Mouse (Mus musculus) kidney, postnatal 4 days (tissue): ENCODE results near the gene Arfip2.

Experiments
- DNase-seq, 2 experiments: peaks; one replicate each; pipeline ENCODE4 v3.0.0; 2021; ENCODE audit warnings: mixed read lengths in 2 of 2

Gene Arfip2

DNA sequence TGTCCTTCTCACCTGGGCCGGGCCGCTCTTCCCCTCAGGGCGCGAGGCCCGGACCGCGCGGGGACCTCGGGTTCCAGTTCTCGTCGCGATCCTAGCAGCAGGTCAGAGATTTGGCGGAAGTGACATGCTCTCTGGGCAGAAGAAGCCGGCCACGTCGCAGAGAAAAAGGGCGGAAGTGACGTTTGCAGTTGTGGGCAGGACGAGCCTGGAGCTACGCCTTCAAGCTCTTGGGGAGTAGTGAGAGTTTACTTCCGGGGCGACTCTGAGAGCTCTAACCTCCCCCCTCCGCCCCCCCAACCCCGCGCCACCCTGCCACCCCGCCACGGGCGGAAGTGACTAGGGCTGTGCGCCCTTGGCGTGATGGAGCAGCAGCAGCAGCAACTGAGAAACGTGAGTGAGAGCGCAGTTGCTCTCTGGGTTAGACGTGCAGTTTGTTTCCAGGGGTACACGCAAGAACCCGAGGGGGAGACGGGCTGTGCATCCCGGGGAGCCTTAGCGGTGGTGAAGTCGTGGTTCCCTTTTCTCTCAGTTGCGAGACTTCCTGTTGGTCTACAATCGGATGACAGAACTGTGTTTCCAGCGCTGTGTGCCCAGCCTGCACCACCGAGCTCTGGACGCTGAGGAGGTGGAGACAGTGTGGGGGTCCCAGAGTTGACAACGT lies at the start of gene Arfip2, which contains the start of gene Gm45799:
Gene Arfip2 (minus strand): TSS at position 184 of the 661 bp plus-strand sequence.
Gene Gm45799 (plus strand): TSS at position 320 of the 661 bp plus-strand sequence.
- peak; percentile 96 to 97 for DNase-seq

DNA sequence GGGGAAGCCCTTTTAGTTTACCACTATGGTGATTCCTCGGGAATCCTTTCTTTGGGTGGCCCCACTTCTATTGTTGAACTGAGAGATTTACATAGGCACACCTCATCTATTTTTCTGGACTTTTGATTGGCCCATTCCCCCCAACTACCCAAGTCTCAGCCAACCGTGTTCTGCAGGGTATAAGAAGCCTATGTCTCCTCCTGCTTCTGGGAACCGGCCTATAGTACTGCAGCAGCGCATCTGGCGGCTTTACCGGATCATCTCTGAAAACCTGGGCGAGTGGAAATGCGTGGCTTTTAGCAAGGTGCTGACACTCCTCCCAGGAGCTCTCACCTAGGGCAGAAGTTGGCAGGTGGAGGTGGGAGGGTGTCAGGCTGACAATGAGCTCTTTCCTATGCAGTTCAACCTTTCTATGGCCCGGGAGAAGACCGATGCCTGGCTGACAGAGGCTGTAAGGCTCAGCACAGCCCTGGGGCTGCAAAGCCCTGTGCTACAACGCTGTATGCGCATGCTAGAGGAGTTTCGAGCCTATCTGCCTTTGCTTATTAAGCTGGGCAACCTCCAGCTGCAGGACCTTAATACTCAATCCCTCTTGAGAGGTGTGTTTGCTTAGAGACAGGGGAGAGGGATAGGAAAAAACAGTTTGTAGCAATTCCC lies 45.5 kb upstream of the Arfip2 start:
- no peak for DNase-seq

DNA sequence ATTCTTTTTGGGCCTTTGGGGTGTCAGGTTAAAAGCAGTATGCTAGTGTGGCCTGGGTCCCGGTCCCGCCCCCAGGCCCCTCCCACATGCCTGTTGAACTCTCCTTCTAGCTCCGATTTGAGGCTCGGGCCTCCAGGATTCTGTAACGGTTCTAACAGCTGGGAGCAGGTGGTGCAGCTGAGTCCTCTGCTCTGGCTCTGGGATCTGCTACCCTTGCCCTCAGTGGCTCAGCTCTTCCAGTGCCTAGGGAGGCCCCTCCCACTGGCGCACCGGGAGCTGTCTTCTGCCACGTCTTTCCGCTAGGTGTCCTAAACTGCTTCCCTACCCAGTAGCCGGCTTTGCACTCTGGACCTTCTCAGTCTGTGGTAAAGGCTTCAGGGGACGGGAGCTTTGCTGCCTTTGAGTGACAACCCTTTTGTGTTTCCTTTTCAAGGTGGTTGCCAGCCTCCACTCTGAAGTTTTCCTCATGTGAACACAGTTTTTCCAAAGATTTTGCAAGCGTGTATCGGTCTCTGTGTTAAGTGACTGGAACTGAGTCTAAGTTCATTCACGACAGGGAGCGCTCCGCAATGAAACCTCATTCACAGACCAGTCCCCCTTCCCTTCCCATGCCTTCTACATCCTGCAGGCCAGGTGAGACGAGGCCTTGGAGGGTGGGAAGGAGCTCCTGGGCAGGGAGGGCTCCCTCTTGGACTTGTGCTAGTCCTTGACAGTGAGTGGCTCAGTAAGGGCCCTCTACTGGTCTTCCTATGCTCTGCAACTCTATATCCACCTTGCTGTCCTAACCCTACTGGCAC lies 10.6 kb upstream of the Arfip2 start, which contains the start of gene Dnhd1:
Gene Dnhd1 (plus strand): TSS at position 189 of the 797 bp plus-strand sequence.
- DNase-seq = peak; percentile 80 to 89

DNA sequence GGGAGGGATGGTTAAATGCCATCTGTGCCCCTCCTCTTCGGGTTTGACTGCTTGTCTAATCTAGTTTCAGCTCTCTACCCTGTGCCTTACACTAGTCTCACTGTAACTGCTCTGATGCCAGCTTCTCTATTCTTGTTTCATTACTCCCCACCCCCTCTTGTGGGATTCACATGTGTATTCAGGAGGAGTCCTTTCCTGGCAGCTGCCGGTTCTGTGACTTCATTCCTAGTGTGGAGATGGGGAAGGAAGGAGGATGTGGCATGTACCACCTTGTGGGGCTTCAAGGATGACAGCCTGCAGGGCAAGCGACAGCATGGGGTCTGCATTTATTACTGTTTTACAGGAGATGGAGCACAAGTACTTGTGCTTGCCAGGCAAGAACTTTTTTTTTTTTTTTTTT lies 1.7 kb upstream of the Arfip2 start:
- DNase-seq = no peak

DNA sequence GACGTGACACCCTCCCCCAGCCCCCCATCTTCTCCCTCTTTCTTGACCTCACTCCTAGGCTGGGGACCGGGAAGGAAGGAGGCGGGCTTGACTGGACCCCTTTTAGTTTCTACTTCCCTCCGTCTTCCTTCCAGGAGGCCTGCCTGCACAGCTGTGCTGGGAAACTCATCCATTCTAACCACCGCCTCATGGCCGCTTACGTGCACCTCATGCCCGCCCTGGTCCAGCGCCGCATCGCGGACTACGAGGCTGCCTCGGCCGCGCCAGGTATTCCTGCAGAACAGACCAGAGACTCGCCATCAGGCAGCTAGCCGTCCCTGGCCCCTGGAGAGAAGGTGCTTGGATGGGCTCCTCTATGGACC lies 659 bp upstream of the Arfip2 start:
- peak in 1 of 2 experiments; percentile 62 for DNase-seq

DNA sequence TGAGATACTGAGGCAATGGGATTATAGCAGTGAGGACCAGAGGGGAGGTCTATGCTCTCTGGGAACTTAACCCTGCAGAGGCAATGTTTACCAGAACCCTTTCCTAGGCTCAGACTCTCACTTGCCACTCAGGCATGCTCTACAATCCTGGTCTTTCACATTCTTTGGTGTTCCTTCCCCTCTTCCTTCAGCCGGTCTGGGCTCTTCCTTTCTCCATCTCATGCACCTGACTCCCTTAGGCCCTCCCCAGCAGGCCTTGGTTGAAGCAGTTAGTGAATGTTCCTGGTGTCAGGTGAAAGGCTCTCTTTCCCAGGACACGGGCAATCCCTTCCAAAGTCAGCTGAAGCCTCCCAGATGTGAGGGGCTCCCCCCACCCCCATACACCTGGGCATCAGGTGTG lies 460 bp downstream of the Arfip2 start, which contains the start of gene Timm10b:
Gene Timm10b (plus strand): TSS at position 301 of the 400 bp plus-strand sequence.
- no peak for DNase-seq

DNA sequence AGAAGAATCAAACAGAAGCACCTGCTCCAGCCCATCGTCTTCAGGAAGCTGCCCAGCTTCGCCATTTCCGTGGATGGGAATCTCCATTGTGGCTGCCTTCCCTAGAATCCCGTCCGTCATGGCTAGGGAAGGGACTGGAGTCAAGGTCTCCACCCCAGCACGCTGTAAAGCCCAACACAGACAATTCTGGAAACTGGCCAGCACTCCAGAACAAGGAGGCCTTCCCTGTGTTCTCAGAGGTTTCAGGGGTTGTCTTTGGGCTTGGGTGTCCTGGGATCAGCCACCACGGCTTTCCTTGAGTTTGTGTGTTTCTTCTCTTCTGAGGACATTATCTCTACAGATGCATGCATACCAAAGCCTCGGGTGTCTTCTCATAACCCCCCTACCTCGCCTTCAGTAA lies 912 bp downstream of the Arfip2 start:
- peak in 1 of 2 experiments; percentile 35 for DNase-seq

DNA sequence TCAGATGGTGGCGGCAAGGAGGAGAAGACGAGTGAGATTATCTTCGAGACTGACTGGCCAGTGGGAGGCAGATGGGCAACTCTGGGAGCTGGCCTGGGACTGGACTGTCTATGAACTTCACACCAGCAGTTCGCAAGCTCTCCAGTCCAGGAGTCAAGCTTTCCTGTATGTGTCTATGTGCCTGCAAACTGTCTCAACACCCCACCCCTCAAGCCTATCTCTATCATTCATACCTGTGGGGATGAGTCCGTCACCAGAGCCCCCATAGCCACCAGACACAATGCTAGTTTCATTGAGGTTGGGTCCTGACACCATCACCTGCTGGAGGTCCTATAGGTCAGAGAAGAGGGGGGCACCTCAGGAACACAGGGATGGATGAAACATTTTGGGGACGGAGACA lies 1.4 kb downstream of the Arfip2 start:
- no peak for DNase-seq

DNA sequence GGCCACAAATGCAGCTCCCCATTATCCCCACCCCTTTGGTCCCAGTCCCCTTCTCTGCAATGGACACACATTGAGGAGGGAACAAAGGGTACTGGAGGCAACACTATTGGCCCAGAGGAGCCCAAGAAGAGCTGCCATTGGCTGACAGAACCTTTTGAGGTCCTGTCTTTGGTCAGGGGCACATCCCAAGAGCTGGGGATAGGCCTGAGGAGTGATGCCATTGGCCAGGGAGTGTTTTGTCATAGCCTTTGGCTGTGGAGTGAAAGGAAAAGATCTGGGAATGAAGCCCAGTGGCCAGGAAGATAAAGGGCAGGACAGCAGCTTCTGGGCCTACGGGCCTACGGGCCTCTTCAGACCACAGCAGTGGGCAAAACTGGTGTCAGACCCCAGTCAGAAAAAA lies 4.5 kb downstream of the Arfip2 start:
- no peak for DNase-seq

DNA sequence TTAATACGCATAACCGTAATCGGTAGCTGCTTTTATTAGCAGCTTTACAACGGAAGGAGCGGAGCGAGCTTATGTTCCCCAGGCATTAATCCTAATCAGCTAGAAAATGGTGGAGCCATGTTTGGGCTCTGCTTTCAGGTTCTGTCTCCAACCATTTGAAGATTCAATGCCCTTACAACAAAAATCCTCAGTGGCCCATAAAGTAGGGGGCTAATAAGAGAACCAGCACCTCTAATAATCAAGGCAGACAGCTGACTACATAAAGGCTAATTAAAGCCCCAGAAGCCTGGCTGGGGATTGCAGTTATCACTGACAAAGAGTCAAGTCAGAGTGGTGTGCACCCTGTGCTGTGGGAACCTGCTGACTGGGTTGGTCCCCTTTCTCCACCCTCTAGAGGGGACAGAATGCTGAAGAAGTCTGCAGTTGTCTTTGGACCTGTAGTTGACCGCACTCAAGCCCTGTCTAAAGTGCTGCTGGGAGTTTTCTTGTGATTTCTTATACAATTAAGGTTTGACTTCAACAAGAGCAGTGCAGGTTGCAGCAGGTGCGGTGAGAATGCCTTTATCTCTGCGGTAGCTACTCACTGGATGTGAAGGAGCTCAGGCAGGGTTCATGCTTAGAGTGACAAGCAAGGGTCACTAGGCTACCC lies 5.8 kb downstream of the Arfip2 start:
- no peak for DNase-seq

DNA sequence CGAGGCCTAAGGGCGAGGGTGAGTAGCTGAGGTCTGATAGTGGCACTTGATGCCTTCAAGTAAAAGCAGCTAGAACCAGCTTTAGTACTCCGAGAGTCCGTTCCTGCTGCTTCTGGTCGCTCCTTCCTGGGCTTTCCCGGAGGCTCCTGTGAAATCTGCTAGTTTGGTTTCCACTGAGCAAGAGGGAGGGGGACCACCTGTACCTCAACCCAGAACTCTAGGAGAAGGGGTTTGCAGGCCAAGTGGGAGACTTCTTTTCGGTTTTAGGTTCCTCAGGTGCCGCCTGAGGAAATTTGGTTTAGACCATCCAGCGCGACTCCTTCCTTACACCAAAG lies 6.4 kb downstream of the Arfip2 start:
- DNase-seq = no peak

DNA sequence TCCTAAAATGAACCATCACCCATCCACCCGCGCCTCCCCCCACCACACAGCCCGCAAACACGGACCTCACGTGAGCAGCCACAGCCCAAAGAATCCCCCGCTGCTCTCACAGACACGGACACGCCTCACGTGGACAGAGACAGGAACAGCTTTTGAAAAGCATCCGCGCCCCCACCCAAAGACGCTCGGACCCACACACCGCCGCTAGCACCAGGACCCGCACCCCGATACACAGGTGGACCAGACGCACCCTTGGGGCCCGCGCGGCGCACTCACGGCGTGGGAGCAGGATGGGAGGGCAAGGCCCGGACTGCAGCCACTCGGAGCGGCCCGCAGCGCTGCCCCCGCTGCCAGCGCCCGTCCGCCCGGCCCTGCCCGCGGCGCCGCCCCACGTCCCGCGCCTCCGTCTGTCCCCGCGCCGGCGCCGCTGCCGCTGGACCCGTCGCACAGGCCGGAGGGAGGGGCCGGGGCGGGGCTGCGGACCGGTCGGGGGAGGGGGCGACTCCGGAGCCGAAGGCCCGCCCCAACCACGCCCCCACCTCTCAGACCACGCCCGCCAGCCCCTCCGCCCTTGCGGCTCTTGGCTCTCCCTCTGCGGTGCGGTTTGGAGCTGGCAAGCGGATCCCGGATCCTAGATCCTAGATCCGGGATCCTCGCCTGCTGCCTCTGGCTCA lies 7.0 kb downstream of the Arfip2 start, which contains the start of gene Trim3:
Gene Trim3 (minus strand): TSS at position 445 of the 674 bp plus-strand sequence.
- DNase-seq = peak; percentile 96 to 97

DNA sequence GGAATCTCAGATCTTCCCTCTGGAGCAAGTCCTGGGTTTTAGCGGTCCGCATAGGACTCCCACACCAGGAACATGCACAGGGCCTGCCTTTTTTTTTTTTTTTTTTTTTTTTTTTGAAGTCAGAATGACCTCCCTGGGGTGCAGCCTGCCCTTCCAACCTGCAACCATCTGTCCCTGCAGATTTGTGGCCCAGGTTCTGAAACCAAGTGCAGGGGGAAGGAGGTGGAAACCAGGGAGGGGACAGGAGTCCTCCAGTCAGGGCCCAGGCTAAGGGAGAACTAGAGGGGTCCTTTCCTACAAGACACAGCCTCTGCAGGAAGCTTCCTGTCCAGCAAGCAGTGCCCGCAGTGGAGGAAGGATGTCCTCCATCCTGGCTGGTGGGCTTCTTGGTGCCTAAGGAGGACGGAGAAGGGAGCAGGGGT lies 7.7 kb downstream of the Arfip2 start:
- peak in 1 of 2 experiments; percentile 49 for DNase-seq

DNA sequence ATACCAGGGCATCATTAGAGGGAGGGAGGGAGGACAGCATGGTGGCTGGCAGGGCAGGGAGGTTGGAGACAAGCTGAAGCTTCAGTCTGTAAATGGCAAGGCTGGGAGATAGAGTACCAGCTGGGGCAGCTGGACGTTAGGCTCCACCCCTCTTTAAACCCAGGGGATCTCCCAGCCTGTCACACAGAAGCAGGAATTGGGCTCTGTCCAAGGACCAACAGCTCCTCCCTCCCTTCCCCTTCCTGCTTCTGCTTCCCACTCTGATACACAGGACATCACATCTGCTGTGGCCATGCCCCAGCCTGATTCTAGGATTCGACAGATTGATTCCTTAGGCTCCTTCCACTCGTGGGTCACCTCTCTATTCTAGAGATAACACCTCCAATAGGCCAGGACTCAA lies 11.6 kb downstream of the Arfip2 start:
- peak; percentile 68 to 77 for DNase-seq

DNA sequence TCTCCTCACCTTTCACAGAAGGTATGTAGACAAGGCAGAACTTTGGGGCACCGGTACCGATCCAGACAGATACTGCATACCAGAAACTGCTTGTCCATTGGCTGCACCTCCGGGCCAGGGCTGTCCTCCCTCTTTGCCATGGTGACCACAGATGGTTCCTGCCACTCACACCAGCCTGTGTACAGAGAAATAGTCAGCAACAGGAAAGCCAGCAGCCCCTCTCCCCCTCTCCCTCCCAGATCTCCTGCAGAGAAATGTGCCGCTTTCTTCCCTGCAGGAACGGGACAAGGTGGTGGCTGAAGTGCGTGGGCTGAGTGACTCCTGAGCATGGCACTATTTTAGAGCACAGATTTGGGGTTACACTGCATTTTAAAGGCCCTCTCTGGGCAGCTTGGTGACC lies 14.8 kb downstream of the Arfip2 start:
- peak in 1 of 2 experiments; percentile 39 for DNase-seq

DNA sequence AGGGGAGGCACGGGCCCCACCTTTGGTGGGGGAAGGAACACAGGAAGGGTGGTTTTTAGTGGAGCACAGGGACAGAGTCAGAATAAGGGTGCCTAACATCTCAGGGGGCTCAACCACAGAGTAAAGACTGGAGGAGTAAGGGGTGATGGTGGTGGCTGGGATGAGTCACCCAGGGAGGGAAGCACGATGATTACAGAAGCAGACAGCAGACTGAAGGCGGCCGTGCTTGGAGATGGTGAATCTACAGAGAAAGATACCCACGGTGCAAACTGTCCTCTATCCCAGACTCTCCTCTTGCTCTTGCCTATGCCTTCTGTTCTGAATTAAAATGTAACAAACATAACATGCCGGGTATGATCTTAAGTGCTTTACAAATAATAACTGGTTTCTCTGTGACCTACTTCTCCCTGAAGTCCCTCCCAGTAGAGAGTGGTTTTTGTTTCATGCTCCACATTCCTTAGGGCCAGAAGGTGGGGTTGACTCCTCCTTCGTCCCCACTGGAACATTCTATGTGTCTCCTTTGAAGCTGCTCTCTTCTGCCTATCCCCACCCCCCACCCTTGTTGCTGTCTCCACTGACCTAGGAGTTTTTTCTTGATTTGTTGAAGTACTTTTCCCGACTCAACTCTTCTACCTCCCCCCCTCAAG lies 18.4 kb downstream of the Arfip2 start:
- DNase-seq = no peak

DNA sequence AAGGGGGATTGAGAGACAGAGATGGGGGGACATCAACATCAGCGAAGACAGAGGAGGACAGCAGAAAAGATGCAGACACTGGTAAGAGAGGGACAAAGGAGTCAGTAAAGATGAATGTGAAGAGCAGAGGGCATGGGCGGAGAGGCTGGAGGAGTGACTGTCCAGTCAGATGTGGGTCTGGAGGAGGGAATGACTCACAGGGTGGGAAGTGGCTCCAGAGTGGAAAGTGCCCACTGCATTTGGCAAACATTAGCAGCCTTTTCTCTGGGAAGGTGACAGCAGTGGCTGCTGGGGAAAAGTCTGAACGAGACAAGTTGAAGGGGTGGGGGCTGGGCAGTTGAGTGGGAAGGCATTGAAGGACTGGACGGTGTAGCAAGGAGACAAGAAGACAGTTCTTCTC lies 19.2 kb downstream of the Arfip2 start:
- DNase-seq = peak in 1 of 2 experiments; percentile 30

DNA sequence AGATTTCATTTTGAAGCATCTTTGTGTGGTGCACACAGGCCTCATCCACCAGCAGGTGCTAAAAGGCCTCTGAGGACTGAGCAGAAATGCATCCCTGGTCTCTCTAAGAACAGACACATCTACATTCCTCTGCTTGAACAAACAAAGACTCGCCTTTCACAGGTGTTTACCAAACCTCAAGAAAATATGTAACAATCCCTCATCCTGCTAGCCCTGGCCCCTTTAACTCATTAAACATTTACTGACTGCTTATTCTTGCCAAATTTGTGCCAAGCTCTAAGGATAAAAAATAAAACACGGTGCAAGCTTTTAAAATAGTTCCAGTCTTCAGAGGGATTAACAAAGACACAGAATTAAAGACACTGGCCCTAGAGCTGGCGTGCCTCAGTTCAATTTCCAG lies 20.5 kb downstream of the Arfip2 start:
- no peak for DNase-seq

DNA sequence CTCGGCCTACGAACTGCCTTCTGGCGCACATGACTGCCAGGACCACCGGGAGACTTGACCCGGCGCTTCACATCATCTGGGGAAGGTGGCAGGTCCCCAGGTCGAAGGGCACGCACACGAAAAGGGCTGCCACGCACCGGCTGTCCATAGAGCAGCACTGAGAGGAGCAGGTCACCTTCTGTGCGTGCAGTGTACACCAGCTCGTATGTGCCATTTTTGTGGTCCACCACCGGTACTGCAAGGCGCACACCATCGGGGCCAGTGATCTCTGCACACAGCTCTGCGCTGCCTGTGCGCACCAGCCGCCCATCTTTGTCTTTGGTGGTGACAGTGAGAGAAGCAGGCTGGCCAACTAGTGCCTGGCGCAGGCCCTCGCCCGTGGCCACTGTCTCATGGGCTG lies 22.4 kb downstream of the Arfip2 start:
- no peak for DNase-seq

DNA sequence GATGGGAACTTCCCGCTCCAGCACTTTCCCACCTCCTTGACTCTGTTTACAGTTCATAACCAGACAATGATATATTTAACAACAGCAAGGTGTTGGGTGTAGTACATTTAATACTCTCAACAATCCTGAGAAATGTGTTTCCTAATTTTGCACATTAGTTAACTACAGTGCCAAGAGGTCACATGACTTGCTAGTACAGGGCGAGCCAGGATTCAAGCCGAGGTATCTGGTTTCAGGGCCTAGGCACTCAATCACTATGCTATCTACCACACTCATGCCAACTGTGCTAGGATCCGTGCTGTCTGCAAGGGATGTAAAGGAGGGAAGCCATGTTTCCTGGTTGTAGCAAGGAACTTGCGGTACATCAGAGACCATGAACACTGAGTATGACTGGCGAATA lies 23.7 kb downstream of the Arfip2 start:
- no peak for DNase-seq

DNA sequence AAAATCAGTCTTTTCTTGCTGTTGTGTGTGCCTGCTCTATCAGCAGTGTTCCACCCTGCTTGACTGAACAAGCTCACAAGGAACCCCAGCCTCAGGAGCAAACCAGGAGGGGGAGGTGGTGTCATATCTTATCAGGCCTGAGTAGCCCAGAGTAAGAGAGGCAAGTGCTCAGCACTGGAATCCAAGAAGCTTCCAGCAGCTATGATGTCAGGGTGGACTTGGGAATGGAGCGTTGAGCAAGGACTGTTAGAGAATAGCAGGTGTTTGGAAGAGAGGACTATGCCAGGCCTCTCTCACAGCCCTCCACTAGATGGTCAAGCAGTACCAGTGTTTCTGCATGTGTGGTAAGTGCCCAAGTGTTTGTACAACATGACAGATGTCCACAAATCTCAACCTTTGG lies 24.5 kb downstream of the Arfip2 start:
- no peak for DNase-seq

DNA sequence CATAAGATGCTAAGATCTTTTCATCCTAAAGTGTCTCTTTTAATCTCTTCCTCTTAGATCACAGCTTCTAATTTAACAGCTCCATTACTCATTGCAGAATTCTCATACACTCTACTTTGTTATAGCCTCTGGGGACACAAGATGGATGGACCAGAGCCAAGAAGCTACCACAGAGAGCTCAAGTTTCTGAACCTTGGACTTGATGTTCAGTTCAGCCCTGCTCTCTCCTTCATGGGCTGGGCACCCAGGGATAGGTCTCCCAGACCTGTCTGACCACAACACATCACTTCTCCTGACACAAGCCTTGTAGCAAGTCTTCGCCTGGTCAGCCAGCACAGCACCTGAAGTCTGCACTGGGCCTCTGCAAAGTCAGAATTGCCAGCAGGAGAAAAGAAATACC lies 25.8 kb downstream of the Arfip2 start:
- DNase-seq = peak in 1 of 2 experiments; percentile 22
